Mouse (Mus musculus): ENCODE data around the gene Dio2.

The Dio2 gene

DNA sequence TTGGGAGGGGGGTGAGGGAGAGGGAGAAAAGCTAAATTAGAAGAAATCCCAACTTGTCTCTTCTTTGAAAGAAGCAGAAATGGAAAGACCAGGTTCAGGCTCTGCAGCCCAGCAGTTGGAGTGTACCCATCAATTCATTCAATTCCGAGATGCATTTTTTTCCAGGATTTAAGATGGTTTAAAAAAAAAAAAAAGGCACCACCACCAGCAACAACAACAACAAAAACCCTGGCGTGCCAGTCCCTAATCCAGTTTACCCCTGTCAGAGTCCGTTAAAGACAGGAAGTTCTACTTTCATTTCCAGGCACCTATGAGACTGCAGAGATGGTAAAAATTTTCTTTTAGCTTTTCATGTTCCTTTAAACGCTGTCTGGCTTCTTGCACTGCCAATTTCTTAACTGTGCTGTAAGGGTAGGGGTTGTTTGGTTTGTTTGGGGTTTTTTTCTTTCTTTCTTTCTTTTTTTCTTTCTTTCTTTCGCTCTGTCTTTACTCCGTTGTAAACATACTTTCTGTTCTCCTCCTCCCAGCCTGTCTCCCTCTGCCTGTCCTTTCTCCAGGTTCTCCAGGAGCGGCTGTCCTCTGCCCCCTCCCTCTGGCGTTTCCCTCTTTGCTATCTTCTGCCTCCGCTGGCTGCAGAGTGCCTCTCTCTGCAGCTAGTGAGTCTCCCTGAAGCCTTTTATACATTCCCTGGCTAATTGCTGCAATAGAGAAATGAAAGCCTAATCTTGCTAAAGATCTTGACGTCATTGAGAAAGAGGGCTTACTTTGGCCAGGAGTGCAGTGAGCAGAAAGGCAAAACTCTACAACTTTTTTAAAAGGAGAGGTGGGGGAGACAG, at the start of gene Dio2:
Dio2 (minus strand) TSS at position 51 of the 836 bp plus-strand sequence.
- in situ Hi-C loops (cut with MseI, MboI), result loop anchor here (5.0 to 25.0 kb wide), 2 partner anchors 574 to 579 kb away; no protein-coding TSS in a partner anchor

DNA sequence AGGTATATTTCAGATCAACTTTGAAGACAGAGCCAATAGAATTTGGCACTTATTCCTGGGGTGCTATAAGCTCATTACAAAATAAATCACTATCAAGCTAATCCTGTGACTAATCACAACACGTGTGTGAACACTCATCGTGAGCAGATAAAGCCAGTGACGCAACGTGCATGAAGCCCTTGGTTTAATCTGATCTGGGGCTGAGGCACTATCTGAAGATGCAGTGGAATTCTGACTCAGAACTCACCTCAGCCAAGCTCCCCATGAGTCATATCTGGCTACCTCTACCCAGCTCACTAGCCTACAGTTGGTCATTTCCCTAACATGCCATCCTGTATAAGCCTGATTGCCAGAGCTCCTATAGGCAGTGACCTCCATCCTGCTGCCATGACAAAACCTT, 43.2 kb upstream of the Dio2 start:
- in situ Hi-C loops (cut with MseI, MboI), result no loop called here

DNA sequence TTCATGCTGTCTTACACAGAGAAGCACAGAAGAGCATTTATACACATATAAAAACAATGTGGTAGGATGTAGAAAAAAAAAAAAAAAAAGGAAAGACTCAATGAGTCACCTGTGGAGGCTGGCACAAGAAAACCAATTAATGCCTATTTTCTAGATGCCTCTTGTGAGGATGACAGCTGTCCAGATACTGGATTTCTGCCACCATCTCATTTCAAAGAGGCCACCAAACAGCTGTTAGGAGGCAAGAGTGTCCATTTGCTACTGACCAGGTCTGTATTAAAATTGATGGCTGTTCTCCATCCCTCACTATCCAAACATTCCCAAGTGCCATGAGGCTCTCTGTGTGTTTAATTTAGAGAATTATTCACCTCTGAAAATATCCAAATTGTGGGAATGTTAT, 6.5 kb upstream of the Dio2 start:
- in situ Hi-C loops (cut with MseI, MboI), result loop anchor here in 1 of 2 experiments (25.0 kb wide), 1 partner anchor 568 kb away; no protein-coding TSS in a partner anchor

DNA sequence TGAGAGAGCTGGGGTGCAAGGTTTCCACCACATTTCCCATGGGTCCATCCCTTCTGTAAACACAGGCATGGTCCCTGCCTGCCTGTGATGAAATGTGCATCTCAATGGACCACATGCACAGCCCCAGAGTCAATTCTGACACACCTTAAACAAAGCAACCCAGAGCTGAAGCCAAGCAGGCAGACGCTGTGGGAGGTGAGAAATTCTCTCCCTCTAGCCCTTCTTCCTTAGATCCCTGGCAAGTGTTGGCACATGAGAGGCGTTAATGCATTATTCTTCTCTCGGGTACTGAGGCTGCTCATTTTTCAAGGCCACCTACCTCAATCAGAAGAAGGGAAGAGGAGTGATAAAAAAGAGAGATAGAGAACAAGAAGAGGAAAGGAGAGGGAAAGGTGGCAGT, 5.4 kb upstream of the Dio2 start:
- in situ Hi-C loops (cut with MseI, MboI), result loop anchor here in 1 of 2 experiments (25.0 kb wide), 1 partner anchor 569 kb away; no protein-coding TSS in a partner anchor

DNA sequence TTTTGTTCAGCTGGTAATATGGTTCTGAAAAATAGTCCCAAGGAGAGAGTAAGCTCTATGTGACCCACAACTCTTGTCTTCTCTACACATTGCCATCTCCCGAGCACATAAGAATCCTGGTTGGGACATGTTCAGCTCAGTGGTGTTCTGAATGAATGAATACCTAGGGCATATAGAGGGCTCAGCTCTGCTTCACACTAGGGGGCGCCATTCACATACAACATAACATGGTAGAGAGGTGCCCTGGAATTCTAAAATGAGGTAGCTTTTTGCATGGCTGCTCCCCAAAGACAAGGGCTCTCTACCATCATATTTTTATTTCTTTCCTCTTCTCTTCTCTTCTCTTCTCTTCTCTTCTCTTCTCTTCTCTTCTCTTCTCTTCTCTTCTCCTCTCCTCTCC, 2.2 kb upstream of the Dio2 start:
- in situ Hi-C loops (cut with MseI, MboI), result loop anchor here in 1 of 2 experiments (25.0 kb wide), 1 partner anchor 572 kb away; no protein-coding TSS in a partner anchor

DNA sequence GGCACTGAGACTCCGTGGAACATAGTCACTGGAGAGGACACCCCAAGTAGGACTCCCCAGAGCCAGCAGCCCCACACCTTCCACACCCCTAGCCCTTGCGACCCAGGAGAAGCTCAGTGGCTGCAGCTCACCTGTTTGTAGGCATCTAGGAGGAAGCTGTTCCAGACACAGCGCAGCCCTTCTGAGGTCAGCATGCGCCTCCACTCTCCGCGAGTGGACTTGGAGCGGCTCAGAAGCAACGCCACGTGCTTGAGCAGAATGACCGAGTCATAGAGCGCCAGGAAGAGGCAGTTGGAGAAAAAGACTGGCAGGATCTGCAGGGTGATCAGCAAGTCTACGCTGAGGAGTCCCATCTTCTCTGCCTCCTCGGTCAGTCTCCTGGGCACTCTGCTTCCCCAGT, 306 bp downstream of the Dio2 start:
- in situ Hi-C loops (cut with MseI, MboI), result loop anchor here (5.0 to 25.0 kb wide), 2 partner anchors 574 to 579 kb away; no protein-coding TSS in a partner anchor

DNA sequence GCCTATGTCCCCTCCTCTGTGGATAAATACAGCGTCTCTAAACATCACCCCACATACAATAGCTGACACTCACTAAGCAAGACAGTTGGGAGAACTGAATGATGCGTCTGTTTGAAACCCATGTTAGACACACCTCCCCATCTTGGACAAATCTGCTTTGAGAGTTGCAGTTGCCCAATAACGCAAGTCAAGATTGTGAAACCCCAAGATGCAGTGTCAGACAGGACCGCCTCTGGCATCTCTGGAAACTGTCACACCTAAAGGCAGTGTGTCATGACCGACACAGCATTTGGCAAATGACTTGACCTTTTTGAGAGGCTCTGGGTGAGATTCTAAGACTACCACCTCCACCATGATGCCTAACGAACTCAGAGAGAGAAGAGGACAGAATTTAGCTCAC, 2.8 kb downstream of the Dio2 start:
- in situ Hi-C loops (cut with MseI, MboI), result loop anchor here (5.0 to 25.0 kb wide), 2 partner anchors 577 to 582 kb away; no protein-coding TSS in a partner anchor

DNA sequence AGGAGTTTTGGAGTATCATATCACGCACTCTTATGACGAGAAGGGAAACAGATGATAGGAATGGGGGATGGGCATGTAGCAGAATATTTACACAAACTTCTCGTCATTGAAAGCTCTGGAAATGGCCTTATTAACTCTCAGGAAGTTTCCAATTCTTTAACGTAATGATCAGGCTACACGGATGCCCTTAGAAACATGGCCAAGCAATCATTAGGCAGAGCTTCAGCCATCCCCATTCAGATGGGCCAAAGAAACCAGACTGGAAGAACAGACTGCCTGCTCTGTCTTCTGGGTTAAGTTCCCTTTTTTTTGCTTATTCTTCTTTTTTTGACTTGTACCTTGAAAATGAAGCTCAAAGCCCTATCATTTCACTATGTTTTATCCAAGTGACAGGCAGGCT, 3.7 kb downstream of the Dio2 start:
- in situ Hi-C loops (cut with MseI, MboI), result loop anchor here in 1 of 2 experiments (25.0 kb wide), 1 partner anchor 578 kb away; no protein-coding TSS in a partner anchor

DNA sequence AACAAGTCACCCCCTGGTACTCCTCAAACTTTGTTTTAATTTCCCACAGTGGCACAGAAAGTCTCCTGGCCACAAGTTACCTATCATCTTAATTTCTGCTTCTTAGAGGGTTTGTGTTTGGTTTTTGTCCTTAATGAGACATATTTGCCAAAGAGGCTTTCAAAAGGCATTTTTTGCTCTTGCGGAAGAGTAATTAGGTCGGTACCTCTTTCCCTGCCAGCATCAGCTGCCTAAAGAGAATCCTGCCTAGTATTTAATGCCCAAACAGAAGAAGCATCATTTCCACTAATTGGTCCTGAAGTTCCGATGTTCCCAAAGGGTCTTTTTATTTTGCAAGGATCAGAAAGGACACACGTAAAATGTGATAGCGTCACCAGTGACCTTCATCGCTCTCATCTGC, 4.5 kb downstream of the Dio2 start:
- in situ Hi-C loops (cut with MseI, MboI), result loop anchor here in 1 of 2 experiments (25.0 kb wide), 1 partner anchor 579 kb away; no protein-coding TSS in a partner anchor

DNA sequence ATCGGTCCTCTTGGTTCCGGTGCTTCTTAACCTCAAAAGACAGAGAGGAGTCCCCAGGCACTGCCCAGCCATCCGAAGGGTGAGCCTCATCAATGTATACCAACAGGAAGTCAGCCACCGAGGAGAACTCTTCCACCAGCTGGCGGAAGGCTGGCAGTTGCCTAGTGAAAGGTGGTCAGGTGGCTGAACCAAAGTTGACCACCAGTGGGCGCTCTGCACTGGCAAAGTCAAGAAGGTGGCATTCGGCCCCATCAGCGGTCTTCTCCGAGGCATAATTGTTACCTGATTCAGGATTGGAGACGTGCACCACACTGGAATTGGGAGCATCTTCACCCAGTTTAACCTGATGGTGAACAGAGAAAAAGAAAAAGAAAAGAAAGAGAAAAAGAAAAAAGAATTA, 8.6 kb downstream of the Dio2 start:
- in situ Hi-C loops (cut with MseI, MboI), result loop anchor here in 1 of 2 experiments (25.0 kb wide), 1 partner anchor 583 kb away; no protein-coding TSS in a partner anchor

DNA sequence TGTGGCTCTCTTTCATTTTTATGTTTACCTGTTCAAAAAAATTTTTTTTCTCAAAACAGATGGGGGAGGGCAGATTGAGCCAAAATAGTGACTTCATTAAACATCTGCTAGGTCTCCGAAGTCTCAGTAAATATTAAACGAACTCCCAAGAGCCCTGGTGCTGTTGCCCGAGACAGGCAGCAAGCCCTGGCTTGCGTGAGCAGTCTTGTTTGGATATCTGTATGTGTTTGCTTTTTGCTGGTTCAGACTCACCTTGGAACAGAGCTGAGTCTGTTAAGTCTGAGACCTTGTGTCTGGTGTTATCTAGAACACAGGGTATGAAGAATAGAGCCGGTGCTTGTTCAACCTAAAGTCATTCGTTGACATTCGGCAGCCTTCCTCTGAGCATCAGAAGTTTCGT, 13.1 kb downstream of the Dio2 start:
- in situ Hi-C loops (cut with MseI, MboI), result loop anchor here in 1 of 2 experiments (25.0 kb wide), 1 partner anchor 587 kb away; no protein-coding TSS in a partner anchor

DNA sequence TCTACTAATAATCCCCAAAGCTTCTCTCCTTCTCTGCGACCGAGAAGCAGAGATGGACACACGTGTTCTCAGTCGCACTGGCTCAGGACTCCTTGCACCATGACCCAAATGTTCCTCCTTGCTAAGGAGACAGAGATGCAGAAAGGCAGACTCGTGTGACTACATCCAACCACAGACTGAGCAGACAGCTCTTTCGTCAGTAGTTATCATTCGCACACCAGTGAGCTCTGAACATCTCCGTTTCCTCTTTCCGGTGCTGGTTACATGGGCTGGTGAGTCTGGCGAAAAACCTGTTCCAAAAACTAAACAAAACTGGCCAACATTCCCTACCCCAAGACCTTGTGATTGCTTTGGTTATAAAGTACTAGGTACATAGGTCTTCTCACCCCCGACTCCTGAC, 13.6 kb downstream of the Dio2 start:
- in situ Hi-C loops (cut with MseI, MboI), result loop anchor here in 1 of 2 experiments (25.0 kb wide), 1 partner anchor 588 kb away; no protein-coding TSS in a partner anchor

DNA sequence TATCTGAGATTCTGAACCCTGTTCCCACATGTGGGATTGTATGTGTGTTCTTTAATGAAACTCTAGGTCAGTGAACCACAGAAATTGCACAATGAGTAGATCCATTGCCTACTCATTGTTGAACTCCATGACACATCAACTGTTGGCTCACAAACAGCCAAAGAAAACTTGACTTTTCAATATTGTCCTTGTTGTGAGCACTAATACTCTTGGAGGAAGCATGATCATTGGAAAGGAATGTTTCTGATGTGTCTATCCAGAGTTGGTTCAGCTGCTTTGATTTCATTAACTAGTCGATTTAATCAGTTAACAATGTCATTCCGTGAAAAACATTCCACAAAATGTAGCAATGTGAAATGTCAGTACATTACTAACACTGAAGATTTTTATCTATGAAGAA, 44.1 kb downstream of the Dio2 start:
- in situ Hi-C loops (cut with MseI, MboI), result no loop called here
